Mouse (Mus musculus): ENCODE results near the gene Eps8.
"Not testable (repeated sequence)": the region's sequence is repeated elsewhere in the genome, so short reads cannot be mapped to it uniquely, and the experiment has no call there.

Gene Eps8

GRCm38 (mm10) chr6:137509341-137510045 lies 145.2 kb downstream of the Eps8 start:
- no peak for DNase-seq

- no peak for DNase-seq
Measured at GRCm38 (mm10) chr6:137508936-137509335, 145.7 kb downstream of the Eps8 start.

DNA sequence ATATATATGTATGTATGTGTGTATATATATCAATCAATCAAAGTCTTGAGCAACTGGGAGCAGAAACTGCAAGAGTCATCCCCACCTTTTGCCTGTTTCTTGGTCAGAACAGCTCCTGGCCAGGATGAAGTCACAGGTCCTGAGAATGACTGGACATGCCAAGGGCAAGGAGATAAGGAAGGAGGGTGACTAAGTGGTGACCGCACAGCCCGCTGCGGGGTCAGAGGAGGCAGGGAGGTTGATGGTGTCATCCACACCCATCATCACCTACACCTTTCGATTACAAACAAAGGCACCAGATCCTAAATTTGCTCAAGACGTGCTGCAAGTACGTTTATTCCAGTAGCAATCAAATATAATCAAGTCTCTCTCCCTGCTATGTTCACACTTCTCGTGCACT lies 148.1 kb downstream of the Eps8 start:
- no peak for DNase-seq

DNA sequence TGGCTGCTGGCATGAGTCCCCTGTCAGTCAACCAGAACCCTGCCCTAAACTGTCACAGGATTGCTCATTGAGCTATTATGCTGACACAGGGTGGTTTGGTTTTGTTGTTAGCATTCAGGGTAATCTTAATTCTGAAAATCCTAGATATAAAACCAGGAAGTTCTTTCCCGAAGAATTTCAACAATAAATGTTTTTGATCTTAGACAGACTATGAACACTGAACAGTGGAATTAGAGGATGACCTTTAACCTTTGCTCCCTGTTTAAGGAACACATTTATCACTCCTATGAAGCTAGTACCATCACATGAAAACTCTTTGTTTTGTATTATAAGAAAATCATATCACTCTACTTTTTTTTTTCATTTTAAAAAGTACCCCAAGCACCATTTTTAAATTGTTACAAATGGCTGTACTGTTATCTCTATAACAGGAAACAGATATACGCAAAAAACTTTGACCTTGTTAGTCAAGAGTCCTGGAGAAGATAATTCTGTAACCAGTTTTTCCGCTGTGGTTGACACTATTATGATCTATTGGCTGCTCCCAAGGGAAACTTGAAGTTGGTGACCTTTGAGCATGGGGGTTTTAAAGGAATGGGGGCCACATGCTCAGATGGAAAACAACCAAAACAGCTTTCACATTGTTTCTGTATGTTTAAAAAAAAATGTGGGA lies 149.0 kb downstream of the Eps8 start:
- no peak for DNase-seq

DNA sequence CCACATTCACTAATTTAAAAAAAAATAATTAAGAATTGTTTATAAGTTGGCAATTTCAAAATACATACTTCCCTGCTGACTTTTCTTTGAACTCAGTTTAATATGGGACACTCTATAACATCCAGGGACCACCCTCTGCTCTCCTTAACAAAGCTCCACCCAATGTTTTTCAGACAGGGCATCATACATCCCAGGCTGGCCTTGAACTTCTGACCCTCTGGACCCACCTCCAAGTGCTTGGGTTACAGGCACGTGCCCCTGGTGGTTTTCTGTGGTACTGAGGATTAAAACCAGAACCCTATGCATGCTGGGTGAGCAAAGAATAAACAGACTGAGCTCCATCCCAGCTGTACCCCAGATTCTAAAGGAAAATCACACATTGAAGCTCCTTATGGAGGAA lies 150.6 kb downstream of the Eps8 start:
- DNase-seq: no peak

- DNase-seq: no peak
Measured at GRCm38 (mm10) chr6:137503462-137503861, 151.2 kb downstream of the Eps8 start.

DNA sequence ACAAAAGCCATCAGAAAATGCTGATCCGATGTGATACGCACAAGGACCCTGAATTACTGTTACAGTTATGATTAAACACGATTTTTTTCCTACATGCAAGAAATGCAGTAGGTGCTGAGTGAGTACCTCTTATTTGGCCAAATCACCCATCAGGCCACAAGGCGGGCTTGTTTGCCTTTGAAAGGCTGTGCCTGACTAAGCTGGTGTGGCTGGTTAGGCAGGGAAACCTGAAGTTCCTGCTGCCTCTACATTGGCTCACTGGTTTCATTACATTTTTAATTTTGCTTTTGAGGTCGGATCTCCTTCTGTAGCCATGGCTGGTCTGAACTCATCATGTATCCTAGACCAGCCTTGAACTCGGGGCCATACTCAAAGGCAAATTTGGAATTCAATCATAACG lies 151.7 kb downstream of the Eps8 start:
- no peak for DNase-seq

- no peak for DNase-seq
Measured at GRCm38 (mm10) chr6:137498781-137499180, 155.9 kb downstream of the Eps8 start.

DNA sequence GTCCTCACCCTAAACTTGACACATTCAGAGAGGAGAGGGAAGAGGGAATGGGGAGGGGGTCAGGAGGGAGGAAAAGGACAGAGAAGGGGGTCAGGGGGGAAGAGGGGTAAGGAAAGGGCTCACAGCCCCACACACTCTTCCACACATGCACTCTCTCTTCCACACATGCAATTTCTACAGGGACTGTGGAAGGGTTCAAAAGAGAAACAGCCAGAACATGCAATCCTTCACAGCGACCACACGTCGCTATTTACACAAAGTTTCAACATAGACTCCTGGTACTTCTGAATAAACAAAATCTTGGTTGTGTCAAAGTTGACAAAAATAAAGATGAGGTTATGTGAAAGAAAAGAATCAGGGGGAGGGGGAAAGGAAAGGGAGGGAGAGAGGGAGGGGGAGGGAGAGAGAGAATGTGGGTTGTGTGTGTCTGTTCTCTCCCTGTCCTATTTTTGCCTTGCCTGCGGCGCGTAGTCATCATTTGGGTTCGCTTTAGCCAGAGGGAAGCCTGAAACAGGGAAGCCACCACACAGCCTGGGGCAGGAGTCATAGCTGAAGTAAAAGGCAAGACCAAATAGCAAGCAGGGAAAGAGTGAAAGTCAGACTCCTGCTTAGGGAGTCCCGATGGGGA lies 157.4 kb downstream of the Eps8 start:
- no peak for DNase-seq

DNA sequence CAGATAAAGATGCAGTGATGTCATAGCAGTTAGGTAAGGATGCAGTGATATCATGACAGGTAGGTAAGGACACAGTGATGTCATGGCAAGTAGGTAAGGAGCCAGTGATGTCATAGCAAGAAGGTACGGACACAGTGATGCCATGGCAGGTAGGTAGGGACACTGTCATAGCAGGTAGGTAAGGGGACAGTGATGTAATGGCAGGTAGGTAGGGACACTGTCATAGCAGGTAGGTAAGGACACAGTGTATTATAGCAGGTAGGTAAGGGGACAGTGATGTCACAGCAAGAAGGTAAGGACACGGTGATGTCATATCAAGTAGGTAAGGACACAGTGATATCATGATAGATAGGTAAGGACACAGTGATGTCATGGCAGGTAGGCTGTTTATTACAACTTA lies 158.1 kb downstream of the Eps8 start:
- DNase-seq: no peak

DNA sequence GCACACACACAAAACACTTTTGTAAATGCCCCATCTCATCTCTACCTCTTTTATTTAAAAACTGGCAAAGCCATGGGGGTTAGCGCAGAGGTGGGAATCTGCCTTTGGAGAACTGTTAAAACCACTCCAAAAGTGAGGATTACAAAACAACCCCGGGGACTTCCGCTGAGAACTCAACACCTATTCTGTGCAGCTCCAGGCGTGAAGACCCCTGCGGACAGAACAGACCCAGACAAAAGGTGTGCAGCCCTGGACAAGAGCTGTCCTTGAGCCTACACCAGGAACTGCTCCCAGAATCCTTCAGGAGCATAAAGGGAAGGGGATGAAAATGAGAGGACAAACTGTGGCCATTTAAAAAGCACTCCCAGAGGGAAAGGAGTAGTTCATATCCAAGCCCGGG lies 159.4 kb downstream of the Eps8 start:
- no peak for DNase-seq

GRCm38 (mm10) chr6:137494801-137495200 lies 159.9 kb downstream of the Eps8 start:
- no peak for DNase-seq

DNA sequence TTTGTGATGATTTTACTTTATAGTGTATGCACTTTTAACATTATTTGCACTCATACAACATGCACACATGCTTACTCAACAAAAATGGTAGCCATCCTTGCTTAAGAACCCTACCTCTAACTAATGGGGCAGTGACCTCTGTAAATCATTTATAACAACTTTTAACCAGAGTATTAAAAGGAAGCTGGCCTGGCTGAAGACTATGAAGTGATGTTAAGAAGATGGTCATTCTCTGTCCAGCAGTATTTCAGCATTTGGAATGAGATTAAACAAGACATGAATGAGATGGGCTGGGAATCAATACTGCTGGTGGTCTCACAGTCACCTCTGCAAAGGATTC lies 160.6 kb downstream of the Eps8 start:
- no peak for DNase-seq

DNA sequence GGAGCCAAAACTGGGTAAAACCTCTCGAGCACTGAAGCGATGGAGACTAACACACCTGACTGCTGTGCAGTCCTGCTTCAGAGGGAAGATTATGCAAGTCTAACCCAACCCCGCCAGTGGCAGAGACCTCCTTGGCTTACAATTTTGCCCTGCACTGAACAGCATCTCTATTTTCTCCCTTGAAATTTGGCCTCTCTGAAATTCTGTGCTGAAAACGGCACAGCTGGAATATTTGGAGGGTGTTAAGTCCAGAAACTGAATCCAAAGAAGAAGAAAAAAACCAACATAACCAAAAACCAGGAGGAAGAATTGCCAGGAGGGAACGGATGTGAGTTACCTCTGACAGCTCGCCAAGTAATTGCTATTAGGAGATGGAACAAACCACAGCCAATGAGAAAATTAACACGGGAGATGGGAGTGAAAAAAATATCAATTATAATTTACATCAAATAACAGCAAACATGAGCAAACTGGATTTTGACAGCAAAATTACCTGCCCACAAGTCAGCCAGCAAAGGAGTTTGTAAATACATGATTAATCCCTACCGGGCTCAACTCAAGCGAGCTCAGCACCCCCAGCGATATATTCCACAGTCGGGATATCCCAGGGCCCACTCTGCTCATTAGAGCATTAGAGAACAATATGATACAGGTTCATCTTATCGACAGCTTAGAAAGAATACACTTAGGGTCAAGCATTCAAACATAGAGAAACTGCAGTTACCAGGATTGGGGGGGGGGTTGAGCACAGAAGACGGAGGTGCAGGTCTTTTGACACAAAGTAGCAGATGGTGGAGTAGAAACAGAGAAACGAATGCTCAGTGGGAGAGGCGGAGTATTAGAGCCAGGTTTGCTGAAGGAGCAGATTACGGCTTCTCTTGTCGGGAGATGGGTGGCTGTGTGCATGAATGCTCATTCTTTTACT lies 161.2 kb downstream of the Eps8 start:
- no peak for DNase-seq

- no peak for DNase-seq
Measured at GRCm38 (mm10) chr6:137492582-137492981, 162.1 kb downstream of the Eps8 start.

GRCm38 (mm10) chr6:137491659-137492058 lies 163.0 kb downstream of the Eps8 start:
- DNase-seq: no peak

- DNase-seq: no peak
Measured at GRCm38 (mm10) chr6:137490115-137490514, 164.6 kb downstream of the Eps8 start.

DNA sequence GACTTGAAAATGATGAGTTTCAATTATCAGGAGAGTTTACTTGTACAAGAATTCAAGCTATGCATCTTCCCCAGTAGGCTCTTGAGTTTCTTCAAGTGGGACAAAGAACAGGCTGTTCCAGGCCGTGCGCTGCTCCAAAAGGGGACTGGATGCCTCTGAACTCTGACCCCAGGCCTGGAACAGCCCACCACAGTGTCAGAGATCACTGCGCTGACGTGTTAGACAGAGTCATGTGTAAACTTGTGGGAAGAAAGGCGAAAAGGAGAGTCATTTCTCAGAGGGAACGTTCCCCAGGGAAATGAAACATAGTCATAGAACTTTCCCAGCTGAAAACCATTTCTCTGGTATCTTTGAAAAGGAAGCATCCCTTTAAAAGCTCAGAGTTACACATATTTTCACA lies 167.2 kb downstream of the Eps8 start:
- DNase-seq: peak; percentile 31 to 70

DNA sequence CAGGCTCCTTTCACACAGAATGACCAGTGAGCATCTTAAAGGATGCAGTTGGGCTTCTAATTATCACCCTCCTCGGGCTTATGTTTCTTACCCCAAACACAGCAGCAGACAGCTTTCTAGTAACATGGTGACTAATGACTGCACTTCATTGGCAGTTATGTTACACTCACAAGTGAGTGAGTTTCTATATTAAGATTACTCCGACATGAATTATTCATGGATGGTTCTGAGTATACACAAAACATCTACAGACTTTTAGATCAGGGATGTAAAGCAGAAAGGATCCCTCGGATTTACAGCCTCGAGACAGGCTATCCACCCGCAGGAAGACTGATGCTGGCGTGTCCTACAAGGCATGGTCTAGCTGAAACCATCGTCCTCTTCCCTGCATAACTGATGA lies 171.8 kb downstream of the Eps8 start:
- no peak for DNase-seq

GRCm38 (mm10) chr6:137475695-137476094 lies 179.0 kb downstream of the Eps8 start:
- DNase-seq: not testable (repeated sequence)

- DNase-seq: no peak
Measured at GRCm38 (mm10) chr6:137473433-137473832, 181.2 kb downstream of the Eps8 start.

DNA sequence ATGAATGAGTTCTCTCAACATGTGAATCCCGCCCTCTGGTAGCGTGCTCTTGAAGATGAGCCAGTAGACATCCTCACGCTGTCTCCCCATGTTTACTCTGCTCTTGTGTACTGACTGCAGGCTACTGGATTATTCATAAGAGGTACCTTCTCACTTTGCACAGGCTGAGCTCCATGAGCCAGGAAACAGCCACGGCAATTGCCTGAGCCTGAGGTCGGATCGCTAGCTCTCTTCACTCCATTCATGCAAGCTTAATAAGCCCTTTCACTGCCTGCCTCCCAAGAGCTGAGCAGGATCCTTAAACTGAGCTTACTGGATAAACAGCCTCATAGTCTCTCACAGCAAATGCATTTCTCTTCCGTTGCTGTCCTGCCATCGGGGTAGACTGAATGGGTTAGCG lies 182.5 kb downstream of the Eps8 start:
- DNase-seq: no peak

DNA sequence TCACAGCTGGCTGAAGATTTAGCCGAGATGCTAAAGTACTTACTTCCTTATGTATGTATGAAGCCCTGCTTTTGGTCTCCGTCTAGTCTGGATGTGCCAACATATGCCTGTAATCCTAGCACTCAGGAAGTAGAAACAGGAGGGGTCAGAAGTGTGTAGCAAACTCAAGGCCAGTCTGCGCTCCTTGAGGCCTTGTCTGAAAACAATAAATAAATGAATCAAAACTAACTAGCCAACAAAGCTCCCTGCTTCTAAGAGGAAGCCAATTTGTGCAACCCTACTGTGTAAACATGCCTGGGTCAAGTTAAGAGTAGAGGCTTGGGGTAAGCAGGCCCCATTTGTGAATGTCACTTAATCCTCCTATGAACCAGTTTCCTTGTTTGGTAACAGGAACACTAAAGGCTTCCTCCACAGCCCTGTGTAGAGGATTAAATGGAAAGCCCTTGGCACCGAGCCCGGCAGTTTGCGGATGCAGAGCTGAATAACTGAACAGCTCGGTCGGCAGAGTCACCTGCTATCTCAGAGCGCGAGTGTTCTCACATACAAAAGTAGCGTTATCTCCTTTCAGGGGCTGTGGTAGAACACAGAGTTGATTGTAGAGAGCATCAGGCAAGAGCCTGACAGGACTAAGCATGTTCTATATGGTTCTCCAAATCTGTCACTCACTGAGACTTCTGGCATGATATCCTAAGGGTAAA lies 183.6 kb downstream of the Eps8 start:
- DNase-seq: peak; percentile 86 to 88
